7 mouse cellular contexts compared by ENCODE assay signal in genomic region chr2:119189029-119189710, GRCm38 (mm10). TPM values are rescaled to one million over a fixed set of nuclear protein-coding genes. Genes with fewer than 3 reads are reported as not detected.
A peak's percentile ranks its signal among the peaks of the same experiment; 100 is the strongest.
DNase-seq lines count a peak whose midpoint lies in the region; ATAC-seq and TF ChIP-seq lines count a peak whose summit lies in the region.

No protein-coding gene starts in this region.

- DNase-seq in adrenal gland, postnatal 14 days, result peak; percentile 92
- peak; percentile 86 for DNase-seq in embryonic facial prominence, embryonic 11.5 days (ENCODE audit: low spot score)
- peak; percentile 82 to 95 for DNase-seq in heart, adult 18-20 months
- DNase-seq in kidney, adult 2 months, result peak; percentile 86
- peak; percentile 59 to 81 for DNase-seq in spleen, adult 2 months (ENCODE audit: low read depth in 1 of 2, low spot score in 2 of 2)

- H3K27ac ChIP-seq in embryonic facial prominence, embryonic 11.5 days (replicated peaks; ENCODE audit: low read depth, low read length), result no peak overlapping the region
- H3K27ac ChIP-seq in kidney, adult 2 months (ENCODE audit: insufficient read depth, low read depth, low read length), result no peak overlapping the region
- no peak overlapping the region for H3K27ac ChIP-seq in limb, embryonic 13.5 days
- H3K27ac ChIP-seq in midbrain, embryonic 16.5 days (ENCODE audit: low read length), result no peak overlapping the region
- H3K27ac ChIP-seq in spleen, adult 2 months (ENCODE audit: insufficient read depth, low read length), result no peak overlapping the region

- H3K9me3 ChIP-seq in embryonic facial prominence, embryonic 11.5 days (replicated peaks; ENCODE audit: control insufficient read depth, low read length), result no peaks in the 10 kb centered on the region
- no peaks in the 10 kb centered on the region for H3K9me3 ChIP-seq in limb, embryonic 13.5 days
- no peaks in the 10 kb centered on the region for H3K9me3 ChIP-seq in midbrain, embryonic 16.5 days (replicated peaks; ENCODE audit: control insufficient read depth, low read length, poor library complexity, severe bottlenecking)

- H3K4me1 ChIP-seq in embryonic facial prominence, embryonic 11.5 days (ENCODE audit: control insufficient read depth, insufficient read depth, low read length), result no peaks in the 10 kb centered on the region
- peaks cover 3% of the 10 kb centered on the region; the same call in 1 of the 2 replicates for H3K4me1 ChIP-seq in kidney, adult 2 months (ENCODE audit: control insufficient read depth, insufficient read depth, low read length)
- peaks cover 7% of the 10 kb centered on the region; the same call in 1 of the 2 replicates for H3K4me1 ChIP-seq in limb, embryonic 13.5 days
- H3K4me1 ChIP-seq in midbrain, embryonic 16.5 days (ENCODE audit: control insufficient read depth, insufficient read depth, low read length), result peaks cover 3% of the 10 kb centered on the region; the same call in 1 of the 2 replicates
- peaks cover 2% of the 10 kb centered on the region; the same call in 1 of the 2 replicates for H3K4me1 ChIP-seq in spleen, adult 2 months (ENCODE audit: control insufficient read depth, insufficient read depth, insufficient read length)

- WGBS in embryonic facial prominence, embryonic 11.5 days, result 6% methylated on average over 15 of the region's 15 CpGs
- WGBS in kidney, adult 2 months, result 4% methylated on average over 15 of the region's 15 CpGs
- 3% methylated on average over 15 of the region's 15 CpGs for WGBS in limb, embryonic 13.5 days
- 6% methylated on average over 15 of the region's 15 CpGs for WGBS in midbrain, embryonic 16.5 days
- WGBS in spleen, adult 2 months, result 3% methylated on average over 15 of the region's 15 CpGs

- H3K9ac ChIP-seq in embryonic facial prominence, embryonic 11.5 days (replicated peaks; ENCODE audit: low read length), result 0 out of 2 replicates have a peak overlapping the region, but pooled peaks have one; percentile 42
- peak overlapping the region; percentile 48; the same call in 1 of the 2 replicates for H3K9ac ChIP-seq in limb, embryonic 13.5 days
- peak overlapping the region; percentile 28; the same call in 1 of the 2 replicates for H3K9ac ChIP-seq in midbrain, embryonic 16.5 days (ENCODE audit: low read depth, low read length)

- no peaks in the 10 kb centered on the region; the same call in 1 of the 2 replicates for H3K36me3 ChIP-seq in embryonic facial prominence, embryonic 11.5 days (replicated peaks; ENCODE audit: control insufficient read depth, insufficient read depth, low read depth, low read length)
- H3K36me3 ChIP-seq in kidney, adult 2 months (ENCODE audit: control insufficient read depth, insufficient read depth, low read length), result no peaks in the 10 kb centered on the region
- H3K36me3 ChIP-seq in limb, embryonic 13.5 days, result peaks cover 17% of the 10 kb centered on the region
- 0 out of 2 replicates have a peak, but pooled peaks cover 4% of the 10 kb centered on the region for H3K36me3 ChIP-seq in midbrain, embryonic 16.5 days (ENCODE audit: control insufficient read depth, insufficient read depth, low read length)
- H3K36me3 ChIP-seq in spleen, adult 2 months (ENCODE audit: control insufficient read depth, insufficient read depth, low read length), result peaks cover 9% of the 10 kb centered on the region

- no peak for TF ChIP-seq POLR2A in kidney, adult 2 months (IDR thresholded peaks at IDR 0.05; ENCODE audit: low read depth, low read length)
- TF ChIP-seq POLR2A in spleen, adult 2 months (IDR thresholded peaks at IDR 0.05; ENCODE audit: low read depth, low read length), result no peak

- peak; percentile 95 for TF ChIP-seq CTCF in kidney, adult 2 months (conservative IDR thresholded peaks at IDR 0.05; ENCODE audit: insufficient read depth, insufficient read length, low read depth, low read length)
- peak; percentile 98 for TF ChIP-seq CTCF in spleen, adult 2 months (IDR thresholded peaks at IDR 0.05; ENCODE audit: extremely low read depth, insufficient read depth, insufficient read length, insufficient replicate concordance)

- no peaks in the 10 kb centered on the region for H3K27me3 ChIP-seq in embryonic facial prominence, embryonic 11.5 days (ENCODE audit: control insufficient read depth, insufficient read depth, low read length)
- no peaks in the 10 kb centered on the region for H3K27me3 ChIP-seq in kidney, adult 2 months (replicated peaks; ENCODE audit: control insufficient read depth, insufficient read depth, low read length)
- H3K27me3 ChIP-seq in limb, embryonic 13.5 days, result no peaks in the 10 kb centered on the region
- H3K27me3 ChIP-seq in midbrain, embryonic 16.5 days (ENCODE audit: control insufficient read depth, insufficient read depth, low read depth, low read length), result no peaks in the 10 kb centered on the region
- no peaks in the 10 kb centered on the region for H3K27me3 ChIP-seq in spleen, adult 2 months (ENCODE audit: control insufficient read depth, insufficient read depth, low read length)

- peak; percentile 84; the same call in 1 of the 2 replicates for ATAC-seq in embryonic facial prominence, embryonic 11.5 days (replicated peaks; ENCODE audit: insufficient number of reproducible peaks, low FRiP score, low TSS enrichment, low read depth)
- ATAC-seq in limb, embryonic 13.5 days (ENCODE audit: low FRiP score, low read depth), result peak; percentile 83
- peak; percentile 80; the same call in 1 of the 2 replicates for ATAC-seq in midbrain, embryonic 16.5 days

- H3K4me3 ChIP-seq in embryonic facial prominence, embryonic 11.5 days (ENCODE audit: low read depth, low read length), result no peak overlapping the region
- H3K4me3 ChIP-seq in kidney, adult 2 months (ENCODE audit: insufficient read depth, low read depth, low read length), result peak overlapping the region; percentile 34; the same call in 1 of the 2 replicates
- peak overlapping the region; percentile 37 for H3K4me3 ChIP-seq in limb, embryonic 13.5 days
- H3K4me3 ChIP-seq in midbrain, embryonic 16.5 days (ENCODE audit: low read depth, low read length), result peak overlapping the region; percentile 19; the same call in 1 of the 2 replicates
- H3K4me3 ChIP-seq in spleen, adult 2 months (ENCODE audit: extremely low read depth, insufficient read depth, insufficient read length), result peak overlapping the region; percentile 29

- peak overlapping the region; percentile 52 for H3K4me2 ChIP-seq in embryonic facial prominence, embryonic 11.5 days (ENCODE audit: low read depth, low read length)
- peak overlapping the region; percentile 73 for H3K4me2 ChIP-seq in limb, embryonic 13.5 days (replicated peaks)
- H3K4me2 ChIP-seq in midbrain, embryonic 16.5 days (ENCODE audit: low read length), result peak overlapping the region; percentile 53

RNA-seq across cellular contexts. Expression of gene Gm14137, which starts 14.9 kb away (rescaled TPM):
- total RNA-seq in adrenal gland, postnatal 14 days (2021), result 0.23 and 0.26 TPM in 2 replicates
- 0.31 and 0.41 TPM in 2 replicates for polyA plus RNA-seq in embryonic facial prominence, embryonic 11.5 days (2014; fragmentation: Nextera tagmentation; extraction: Ambion mirVana)
- total RNA-seq in heart, adult 18-20 months (2021), result not detected
- 0.05 and 0.15 TPM in 2 replicates for polyA plus RNA-seq in kidney, adult 2 months (2012; rRNA removed)
- 0.47 and 0.75 TPM in 2 replicates for polyA plus RNA-seq in limb, embryonic 13.5 days (2015; fragmentation: Nextera tagmentation; extraction: Ambion mirVana)
- 1.2 and 1.5 TPM in 2 replicates for polyA plus RNA-seq in midbrain, embryonic 16.5 days (2015; fragmentation: Nextera tagmentation; extraction: Ambion mirVana)
- 0.09 and 0.26 TPM in 2 replicates for polyA plus RNA-seq in spleen, adult 2 months (2012; rRNA removed)

RNA-seq across cellular contexts. Expression of gene Zfyve19, which starts 19.2 kb away (rescaled TPM):
- 24.9 and 33.6 TPM in 2 replicates for total RNA-seq in adrenal gland, postnatal 14 days (2021)
- 44.3 and 46.1 TPM in 2 replicates for polyA plus RNA-seq in embryonic facial prominence, embryonic 11.5 days (2014; fragmentation: Nextera tagmentation; extraction: Ambion mirVana)
- total RNA-seq in heart, adult 18-20 months (2021), result 10 to 100 TPM; 13.6 to 15.0 TPM
- 39.1 and 43.2 TPM in 2 replicates for polyA plus RNA-seq in kidney, adult 2 months (2012; rRNA removed)
- 58.3 and 61.1 TPM in 2 replicates for polyA plus RNA-seq in limb, embryonic 13.5 days (2015; fragmentation: Nextera tagmentation; extraction: Ambion mirVana)
- 62.4 and 62.6 TPM in 2 replicates for polyA plus RNA-seq in midbrain, embryonic 16.5 days (2015; fragmentation: Nextera tagmentation; extraction: Ambion mirVana)
- 23.7 and 42.8 TPM in 2 replicates for polyA plus RNA-seq in spleen, adult 2 months (2012; rRNA removed)

RNA-seq across cellular contexts. Expression of gene Dnajc17, which starts 19.4 kb away (rescaled TPM):
- total RNA-seq in adrenal gland, postnatal 14 days (2021), result 12.7 and 17.9 TPM in 2 replicates
- polyA plus RNA-seq in embryonic facial prominence, embryonic 11.5 days (2014; fragmentation: Nextera tagmentation; extraction: Ambion mirVana), result 25.9 and 26.2 TPM in 2 replicates
- total RNA-seq in heart, adult 18-20 months (2021), result 1 to 10 TPM; 7.3 to 7.6 TPM
- polyA plus RNA-seq in kidney, adult 2 months (2012; rRNA removed), result 3.4 and 4.6 TPM in 2 replicates
- polyA plus RNA-seq in limb, embryonic 13.5 days (2015; fragmentation: Nextera tagmentation; extraction: Ambion mirVana), result 23.1 and 25.4 TPM in 2 replicates
- polyA plus RNA-seq in midbrain, embryonic 16.5 days (2015; fragmentation: Nextera tagmentation; extraction: Ambion mirVana), result 25.9 and 28.5 TPM in 2 replicates
- polyA plus RNA-seq in spleen, adult 2 months (2012; rRNA removed), result 2.9 and 3.5 TPM in 2 replicates

RNA-seq across cellular contexts. Expression of gene Gchfr, which starts 21.6 kb away (rescaled TPM):
- total RNA-seq in adrenal gland, postnatal 14 days (2021), result 6.7 and 35.4 TPM in 2 replicates
- polyA plus RNA-seq in embryonic facial prominence, embryonic 11.5 days (2014; fragmentation: Nextera tagmentation; extraction: Ambion mirVana), result 2.9 and 6.4 TPM in 2 replicates
- 10 to 100 TPM; 13.1 to 14.1 TPM for total RNA-seq in heart, adult 18-20 months (2021)
- 124 and 144 TPM in 2 replicates for polyA plus RNA-seq in kidney, adult 2 months (2012; rRNA removed)
- polyA plus RNA-seq in limb, embryonic 13.5 days (2015; fragmentation: Nextera tagmentation; extraction: Ambion mirVana), result 5.8 and 6.5 TPM in 2 replicates
- polyA plus RNA-seq in midbrain, embryonic 16.5 days (2015; fragmentation: Nextera tagmentation; extraction: Ambion mirVana), result 7.3 and 9.4 TPM in 2 replicates
- polyA plus RNA-seq in spleen, adult 2 months (2012; rRNA removed), result 3.2 and 4.2 TPM in 2 replicates

RNA-seq across cellular contexts. Expression of gene Rmdn3, which starts 32.3 kb away (rescaled TPM):
- total RNA-seq in adrenal gland, postnatal 14 days (2021), result 71.5 and 85.1 TPM in 2 replicates
- polyA plus RNA-seq in embryonic facial prominence, embryonic 11.5 days (2014; fragmentation: Nextera tagmentation; extraction: Ambion mirVana), result 43.1 and 44.2 TPM in 2 replicates
- 10 to 100 TPM; 19.4 to 20.4 TPM for total RNA-seq in heart, adult 18-20 months (2021)
- 23.6 and 25.9 TPM in 2 replicates for polyA plus RNA-seq in kidney, adult 2 months (2012; rRNA removed)
- 41.4 and 44.4 TPM in 2 replicates for polyA plus RNA-seq in limb, embryonic 13.5 days (2015; fragmentation: Nextera tagmentation; extraction: Ambion mirVana)
- 52.4 and 52.9 TPM in 2 replicates for polyA plus RNA-seq in midbrain, embryonic 16.5 days (2015; fragmentation: Nextera tagmentation; extraction: Ambion mirVana)
- polyA plus RNA-seq in spleen, adult 2 months (2012; rRNA removed), result 10.1 and 12.7 TPM in 2 replicates
